Mouse (Mus musculus) gastrocnemius, adult 2 months (tissue): ENCODE measurements around the gene Zfp791. TPM values are rescaled to one million over a fixed set of nuclear protein-coding genes. Genes with fewer than 3 reads are reported as not detected.
"Not testable (repeated sequence)": the region's sequence is repeated elsewhere in the genome, so short reads cannot be mapped to it uniquely, and the experiment has no call there.

ENCODE experiments used
- DNase-seq: peaks from one replicate; pipeline ENCODE4 v3.0.0; 2022
- H3K27ac ChIP-seq: fragments of 200-600 bp; 2 replicates; pipeline ENCODE4 v1.8.1; 2022; ENCODE audit warnings: mild to moderate bottlenecking
- H3K4me3 ChIP-seq: fragments of 200-600 bp; 2 replicates; pipeline ENCODE4 v1.8.1; 2022; ENCODE audit warnings: mild to moderate bottlenecking, moderate library complexity
- CTCF ChIP-seq: fragments of 200-600 bp; IDR thresholded peaks from 2 replicates; pipeline ENCODE4 v1.8.1; 2022; ENCODE audit warnings: antibody characterized with exemption, mild to moderate bottlenecking, moderate library complexity
- intact Hi-C: fragments of 180-260 bp; cut with DNase I; formaldehyde crosslinking; loops from one replicate; pipeline ENCODE4 v1.15.1; 2025
- long read RNA-seq, 2 experiments: library from polyadenylated mRNA; stranded (forward); transcript quantifications; one replicate each; pipeline ENCODE4 v2.0.0; 2021
- total RNA-seq, 2 experiments: library from RNA; stranded (reverse); gene quantifications; 2 replicates each; pipeline ENCODE4 v1.2.3; 2021

The Zfp791 gene
- total RNA-seq: 1 to 10 TPM in 1 of 2 experiments, under 1 TPM in 1; 0.84 to 1.2 TPM
- long read RNA-seq, experiment 1: 0 reads
- long read RNA-seq, experiment 2: 0 reads

- no peak for TF ChIP-seq CTCF
- H3K4me3 ChIP-seq: no peak within 1 kb of the TSS
- no peak for DNase-seq
- intact Hi-C loops: no loop called here
- H3K27ac ChIP-seq: no peak within 1 kb of the TSS
Observed at GRCm38 (mm10) chr8:85122995-85123394, at the start of gene Zfp791. Gene Zfp791, minus strand, starts transcription at chr8:85123095.

GRCm38 (mm10) chr8:85171291-85171690 lies 48.4 kb upstream of the Zfp791 start:
- intact Hi-C loops: loop anchor here (2.0 kb wide), 1 partner anchor 94 kb away; no protein-coding TSS in a partner anchor
- no peak overlapping the region for H3K4me3 ChIP-seq
- TF ChIP-seq CTCF: peak; percentile 50
- H3K27ac ChIP-seq: no peak overlapping the region
- DNase-seq: peak; percentile 25

- DNase-seq: no peak
- Histone ChIP-seq H3K4me3 (no peak within 1 kb of the TSS), H3K27ac (no peak within 1 kb of the TSS)
- intact Hi-C loops: no loop called here
- TF ChIP-seq CTCF: no peak
Observed at GRCm38 (mm10) chr8:85151624-85152023, 28.7 kb upstream of the Zfp791 start, which contains the start of gene Cks1brt. Gene Cks1brt, plus strand, starts transcription at chr8:85151924.

GRCm38 (mm10) chr8:85142516-85142915 lies 19.6 kb upstream of the Zfp791 start:
- TF ChIP-seq CTCF: no peak
- intact Hi-C loops: no loop called here
- DNase-seq: no peak
- Histone ChIP-seq H3K4me3 (no peak overlapping the region), H3K27ac (no peak overlapping the region)

- H3K4me3 ChIP-seq, H3K27ac ChIP-seq, intact Hi-C loops, DNase-seq: not testable (repeated sequence)
Observed at GRCm38 (mm10) chr8:85135690-85136089, 12.8 kb upstream of the Zfp791 start.

- no peak for TF ChIP-seq CTCF
- no peak for DNase-seq
- Histone ChIP-seq H3K4me3 (no peak overlapping the region), H3K27ac (no peak overlapping the region)
- intact Hi-C loops: no loop called here
Observed at GRCm38 (mm10) chr8:85132335-85132734, 9.4 kb upstream of the Zfp791 start.

- TF ChIP-seq CTCF: no peak
- Histone ChIP-seq H3K4me3 (no peak overlapping the region), H3K27ac (no peak overlapping the region)
- DNase-seq: no peak
- intact Hi-C loops: no loop called here
Observed at GRCm38 (mm10) chr8:85123691-85124090, 796 bp upstream of the Zfp791 start.

GRCm38 (mm10) chr8:85120251-85120650 lies 2.6 kb downstream of the Zfp791 start:
- DNase-seq, intact Hi-C loops: not testable (repeated sequence)

GRCm38 (mm10) chr8:85119052-85119981 lies 3.6 kb downstream of the Zfp791 start:
- H3K27ac ChIP-seq: peak overlapping the region; percentile 82
- H3K4me3 ChIP-seq: peak overlapping the region; percentile 78
- intact Hi-C loops: no loop called here
- TF ChIP-seq CTCF: peak; percentile 40
- peak; percentile 79 for DNase-seq

More at GRCm38 (mm10) chr8:85120251-85120650, 2.6 kb downstream of the Zfp791 start:
- H3K4me3 ChIP-seq, H3K27ac ChIP-seq: not testable (repeated sequence)

- intact Hi-C loops: no loop called here
- DNase-seq: no peak
- no peak for TF ChIP-seq CTCF
Observed at GRCm38 (mm10) chr8:85116984-85117383, 5.9 kb downstream of the Zfp791 start.

GRCm38 (mm10) chr8:85115501-85115900 lies 7.4 kb downstream of the Zfp791 start:
- H3K4me3 ChIP-seq: no peak overlapping the region
- TF ChIP-seq CTCF: no peak
- intact Hi-C loops: no loop called here
- H3K27ac ChIP-seq: no peak overlapping the region
- DNase-seq: no peak

More at GRCm38 (mm10) chr8:85116984-85117383, 5.9 kb downstream of the Zfp791 start:
- no peak overlapping the region for H3K27ac ChIP-seq
- H3K4me3 ChIP-seq: no peak overlapping the region

- no peak overlapping the region for H3K4me3 ChIP-seq
- no peak overlapping the region for H3K27ac ChIP-seq
- intact Hi-C loops: no loop called here
- no peak for TF ChIP-seq CTCF
- DNase-seq: no peak
Observed at GRCm38 (mm10) chr8:85113241-85113640, 9.7 kb downstream of the Zfp791 start.

GRCm38 (mm10) chr8:85100076-85100665 lies 22.7 kb downstream of the Zfp791 start:
- no peak overlapping the region for H3K27ac ChIP-seq
- DNase-seq: no peak
- intact Hi-C loops: no loop called here
- no peak for TF ChIP-seq CTCF
- H3K4me3 ChIP-seq: no peak overlapping the region
